Mouse (Mus musculus) thymus, adult 2 months (tissue): Measurements from ENCODE around the gene Fam222b. TPM values are rescaled to one million over a fixed set of nuclear protein-coding genes. Genes with fewer than 3 reads are reported as not detected.

Experiments used
- DNase-seq: peaks from one replicate; pipeline ENCODE4 v3.0.0; 2021
- H3K27ac ChIP-seq: fragments of 200-500 bp; 2 replicates; pipeline ENCODE4 v1.5.1; 2012; ENCODE audit warnings: low read length, control low read depth; ENCODE audit not compliant: control insufficient read depth, insufficient read depth
- H3K27me3 ChIP-seq: fragments of 200-500 bp; 2 replicates; pipeline ENCODE4 v1.6.1; 2012; ENCODE audit warnings: mild to moderate bottlenecking, low read length, moderate library complexity, mixed read lengths; ENCODE audit not compliant: control insufficient read depth, insufficient read depth
- H3K36me3 ChIP-seq: fragments of 200-500 bp; 2 replicates; pipeline ENCODE4 v1.6.1; 2012; ENCODE audit warnings: mild to moderate bottlenecking, low read length, moderate library complexity; ENCODE audit not compliant: control insufficient read depth, insufficient read depth
- H3K4me1 ChIP-seq: fragments of 200-500 bp; replicated peaks from 2 replicates; pipeline ENCODE4 v1.6.1; 2012; ENCODE audit warnings: low read length; ENCODE audit not compliant: control insufficient read depth, insufficient read depth
- H3K4me3 ChIP-seq: fragments of 200-500 bp; 2 replicates; pipeline ENCODE4 v1.5.1; 2012; ENCODE audit warnings: mild to moderate bottlenecking, low read length, control low read depth, moderate library complexity; ENCODE audit not compliant: control insufficient read depth, insufficient read depth
- CTCF ChIP-seq: fragments of 200-500 bp; IDR thresholded peaks from 2 replicates; pipeline ENCODE4 v1.5.1; 2012; ENCODE audit warnings: mild to moderate bottlenecking, control low read depth, low read length, moderate library complexity, borderline replicate concordance; ENCODE audit not compliant: control insufficient read depth, poor library complexity, insufficient read depth; ENCODE audit errors: extremely low read depth
- POLR2A ChIP-seq: fragments of 200-500 bp; IDR thresholded peaks from 2 replicates; pipeline ENCODE4 v1.6.1; 2012; ENCODE audit warnings: mild to moderate bottlenecking, low read length, control low read depth, moderate library complexity; ENCODE audit not compliant: control insufficient read depth, poor library complexity, insufficient read depth; ENCODE audit errors: extremely low read depth
- WGBS: fragments of 180-500 bp; shearing (Covaris S2); methylation state at CpG from one replicate; pipeline ENCODE4 v1.1.7; 2018; 5-methylcytosine and 5-hydroxymethylcytosine counted together
- polyA plus RNA-seq: library from polyadenylated mRNA; depleted of rRNA; stranded (reverse); fragments of >200 nt; gene quantifications from 2 replicates; pipeline ENCODE4 v1.2.3, GENCODE M21; 2012

The Fam222b gene
- polyA plus RNA-seq, 1 experiment = 17.6 TPM

GRCm38 (mm10) chr11:78164924-78165760 is 70.7 kb downstream of the Fam222b start, which contains the start of gene Traf4:
TSS of gene Traf4 (minus strand) at chr11:78165589.
- Histone ChIP-seq H3K4me3 (peak within 1 kb of the TSS; percentile 87), H3K4me1 (peaks cover 36% of the 10 kb centered on the region), H3K27ac (peak within 1 kb of the TSS; percentile 82), H3K36me3 (peaks cover 14% of the 10 kb centered on the region), H3K27me3 (no peaks in the 10 kb centered on the region)
- DNase-seq = peak; percentile 89
- WGBS = under 1% methylated on average over 75 of the region's 78 CpGs
- TF ChIP-seq CTCF = peak; percentile 60; the same call in 1 of the 2 replicates
- peak; percentile 96 for TF ChIP-seq POLR2A

GRCm38 (mm10) chr11:78165761-78166109 is 71.3 kb downstream of the Fam222b start:
- Histone ChIP-seq H3K4me1 (peaks cover 36% of the 10 kb centered on the region), H3K36me3 (peaks cover 8% of the 10 kb centered on the region), H3K4me3 (peak overlapping the region; percentile 46), H3K27me3 (no peaks in the 10 kb centered on the region), H3K27ac (no peak overlapping the region)
- TF ChIP-seq CTCF (no peak), POLR2A (no peak)
- DNase-seq = no peak
- 6% methylated on average over 16 of the region's 16 CpGs for WGBS

DNA sequence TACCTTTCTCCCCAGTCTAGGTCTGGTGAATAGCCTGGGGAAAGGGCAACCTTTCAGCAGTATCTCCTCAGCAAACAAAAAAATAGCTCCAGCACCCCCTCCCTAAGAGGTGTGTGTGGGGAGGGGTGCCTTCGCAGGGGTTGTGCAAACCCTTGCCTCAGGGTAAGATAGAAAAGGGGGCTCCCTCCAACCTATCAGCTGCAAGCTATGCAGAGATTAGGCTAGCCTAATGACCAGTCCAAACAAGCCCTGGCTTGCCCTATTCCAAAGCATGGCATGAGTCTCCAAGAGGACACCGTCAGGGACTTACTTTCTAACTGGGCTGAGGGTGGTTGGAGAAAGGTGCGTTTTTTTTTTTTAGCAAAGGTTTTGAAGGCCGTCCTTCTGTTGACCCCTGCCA is 71.7 kb downstream of the Fam222b start:
- peaks cover 36% of the 10 kb centered on the region for H3K4me1 ChIP-seq
- no peak overlapping the region for H3K4me3 ChIP-seq
- no peak overlapping the region for H3K27ac ChIP-seq
- 86% methylated on average over 4 of the region's 4 CpGs for WGBS
- no peak for DNase-seq
- no peaks in the 10 kb centered on the region for H3K27me3 ChIP-seq
- TF ChIP-seq CTCF = no peak
- TF ChIP-seq POLR2A = no peak
- peaks cover 5% of the 10 kb centered on the region for H3K36me3 ChIP-seq

- TF ChIP-seq CTCF (no peak), POLR2A (no peak)
- 89% methylated on average over 6 of the region's 6 CpGs for WGBS
- DNase-seq = no peak
- Histone ChIP-seq H3K4me3 (no peak overlapping the region), H3K27ac (no peak overlapping the region), H3K4me1 (peaks cover 36% of the 10 kb centered on the region), H3K27me3 (no peaks in the 10 kb centered on the region), H3K36me3 (peaks cover 4% of the 10 kb centered on the region; the same call in 1 of the 2 replicates)
These were observed 72.2 kb downstream of the Fam222b start for GRCm38 (mm10) chr11:78166640-78167039.

DNA sequence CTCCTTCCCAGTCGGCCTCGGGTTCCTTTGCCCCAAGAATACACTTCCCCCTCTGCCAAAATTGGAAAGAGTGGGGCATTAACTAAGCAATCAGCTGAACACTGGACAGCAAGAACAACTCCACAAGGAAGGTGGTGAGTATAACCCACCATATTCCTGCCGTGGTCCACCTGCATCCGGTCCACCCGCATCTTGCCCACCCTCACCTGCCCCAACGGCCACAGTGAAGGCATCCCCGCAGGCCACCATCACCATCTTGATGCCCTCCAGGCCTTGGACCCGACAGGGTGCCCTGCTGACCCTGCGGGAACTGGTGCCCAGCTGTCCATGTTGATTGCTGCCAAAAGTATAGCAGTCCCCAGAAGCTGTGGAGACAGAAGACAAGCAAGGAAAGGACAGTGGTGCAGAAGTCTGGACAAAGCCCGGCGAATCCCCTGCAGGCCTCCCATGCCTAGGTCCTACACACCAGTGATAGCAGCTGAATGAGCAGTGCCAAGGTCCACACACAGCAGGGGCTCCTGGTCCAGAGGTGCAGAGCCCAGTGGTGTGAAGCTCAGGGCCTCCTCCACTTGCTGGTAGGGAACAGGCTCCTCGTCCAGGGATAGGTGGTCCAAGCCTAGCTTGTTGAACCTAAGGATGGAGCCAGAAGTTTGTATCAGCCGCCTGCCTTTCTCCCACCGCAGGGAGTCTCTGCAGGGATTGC is 72.9 kb downstream of the Fam222b start:
- no peak overlapping the region for H3K27ac ChIP-seq
- WGBS = 96% methylated on average over 14 of the region's 14 CpGs

More for the DNA sequence above, 72.9 kb downstream of the Fam222b start:
- H3K4me1 ChIP-seq = peaks cover 30% of the 10 kb centered on the region
- no peak overlapping the region for H3K4me3 ChIP-seq
- TF ChIP-seq CTCF = no peak
- TF ChIP-seq POLR2A = no peak
- DNase-seq = no peak
- H3K27me3 ChIP-seq = no peaks in the 10 kb centered on the region
- no peaks in the 10 kb centered on the region for H3K36me3 ChIP-seq
